Mouse (Mus musculus) liver, postnatal 0 days (tissue): Measurements from ENCODE around the gene Mitd1.

Source experiments
- CTCF ChIP-seq: sonication (generic); IDR thresholded peaks from 2 replicates; pipeline ENCODE4 v1.5.1; 2016; ENCODE audit warnings: antibody characterized with exemption, low read depth
- EP300 ChIP-seq: IDR thresholded peaks from 2 replicates; pipeline ENCODE4 v1.6.1; 2016; ENCODE audit warnings: antibody characterized with exemption, low read depth, mild to moderate bottlenecking

GRCm38 (mm10) chr1:37869362-37869761 is 20.8 kb downstream of the Mitd1 start:
- no peak for TF ChIP-seq CTCF
- TF ChIP-seq EP300, result no peak
